Mouse (Mus musculus): ENCODE results near the gene Lrrc10b. TPM values are rescaled to one million over a fixed set of nuclear protein-coding genes. Genes with fewer than 3 reads are reported as not detected.

Lrrc10b gene
- polyA plus RNA-seq, 1 experiment, result not detected

DNA sequence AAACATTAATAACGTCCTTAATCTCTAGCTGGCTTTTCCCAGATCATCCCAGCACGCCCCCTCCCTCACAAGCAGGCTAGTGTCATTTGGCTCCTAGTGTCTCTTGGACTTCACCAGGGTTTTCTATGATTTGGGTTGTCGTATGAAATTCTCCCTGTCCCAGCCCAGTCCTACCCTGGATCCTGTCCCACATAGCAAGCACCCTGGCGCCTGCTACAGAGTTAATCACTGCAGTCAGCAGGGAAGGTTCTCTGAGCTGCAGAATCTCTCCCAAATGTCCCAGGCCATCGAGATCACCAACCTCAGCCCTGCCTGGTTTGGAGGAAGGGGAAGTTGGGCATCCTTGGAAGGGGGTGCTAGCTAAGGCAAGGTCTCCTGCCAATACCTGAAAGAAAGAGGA lies 41.8 kb downstream of the Lrrc10b start:
- TF ChIP-seq POLR2A (IDR thresholded peaks at IDR 0.05; ENCODE audit: borderline replicate concordance, low read depth, low read length) (no peak), CTCF (IDR thresholded peaks at IDR 0.05; ENCODE audit: low read depth, low read length) (no peak)
- H3K27ac ChIP-seq (ENCODE audit: insufficient read depth, low read depth, low read length), result no peak overlapping the region
- H3K4me1 ChIP-seq (ENCODE audit: control insufficient read depth, insufficient read depth, low read length), result no peaks in the 10 kb centered on the region
- H3K4me3 ChIP-seq (ENCODE audit: insufficient read depth, low read length), result no peak overlapping the region

DNA sequence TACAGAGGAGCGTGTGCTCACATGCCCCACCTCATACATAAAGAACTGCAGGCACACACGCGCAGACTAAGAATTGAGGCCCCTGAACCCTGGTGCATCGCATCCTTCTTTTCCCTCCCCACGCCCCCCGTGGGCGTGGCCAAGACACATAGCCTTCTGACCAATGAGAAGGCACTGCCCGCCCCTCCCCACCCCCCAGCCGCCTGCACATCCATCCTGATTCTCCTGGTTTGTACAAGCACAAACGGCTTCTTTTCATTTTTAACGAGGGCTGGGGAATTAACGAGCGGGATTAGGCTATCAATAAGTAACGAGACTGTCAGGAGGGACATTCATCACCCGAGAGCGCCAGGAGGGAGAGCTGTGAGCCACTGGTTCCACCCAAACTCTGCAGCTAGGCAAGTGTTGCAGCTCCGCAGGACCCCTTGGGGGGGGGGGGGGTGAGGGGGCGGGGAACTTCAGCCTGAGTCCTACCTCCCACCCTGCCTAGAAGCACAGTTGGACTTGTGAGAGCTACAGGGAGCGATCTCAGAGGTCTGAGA lies 43.5 kb downstream of the Lrrc10b start:
- H3K27ac ChIP-seq (ENCODE audit: insufficient read depth, low read depth, low read length), result no peak overlapping the region
- no peaks in the 10 kb centered on the region for H3K4me1 ChIP-seq (ENCODE audit: control insufficient read depth, insufficient read depth, low read length)
- H3K4me3 ChIP-seq (ENCODE audit: insufficient read depth, low read length), result no peak overlapping the region
- no peak for TF ChIP-seq POLR2A (IDR thresholded peaks at IDR 0.05; ENCODE audit: borderline replicate concordance, low read depth, low read length)
- TF ChIP-seq CTCF (IDR thresholded peaks at IDR 0.05; ENCODE audit: low read depth, low read length), result no peak

Other genes with a start within 250 kb of the Lrrc10b start
- 0.12 TPM in 1 of 2 replicates, not detected in the other for gene Myrf, start 216.7 kb downstream of the Lrrc10b start, polyA plus RNA-seq (2012; ENCODE audit: insufficient read depth, insufficient read length, missing spikeins)
- 2.8 and 3.2 TPM in 2 replicates for gene Dagla, start 152.6 kb downstream of the Lrrc10b start, polyA plus RNA-seq (2012; ENCODE audit: insufficient read depth, insufficient read length, missing spikeins)
- gene Syt7, start 68.4 kb downstream of the Lrrc10b start, polyA plus RNA-seq (2012; ENCODE audit: insufficient read depth, insufficient read length, missing spikeins), result not detected in 2 replicates
- gene Ppp1r32, start 25.5 kb upstream of the Lrrc10b start, polyA plus RNA-seq (2012; ENCODE audit: insufficient read depth, insufficient read length, missing spikeins), result 0.54 TPM in 1 of 2 replicates, not detected in the other
- 62.0 and 62.8 TPM in 2 replicates for gene Cpsf7, start 67.8 kb upstream of the Lrrc10b start, polyA plus RNA-seq (2012; ENCODE audit: insufficient read depth, insufficient read length, missing spikeins)
- 47.0 and 51.9 TPM in 2 replicates for gene Sdhaf2, start 68.7 kb upstream of the Lrrc10b start, polyA plus RNA-seq (2012; ENCODE audit: insufficient read depth, insufficient read length, missing spikeins)
- gene Tmem216, start 98.8 kb upstream of the Lrrc10b start, polyA plus RNA-seq (2012; ENCODE audit: insufficient read depth, insufficient read length, missing spikeins), result 6.6 and 7.8 TPM in 2 replicates
- 30.1 and 34.2 TPM in 2 replicates for gene Cyb561a3, start 119.7 kb upstream of the Lrrc10b start, polyA plus RNA-seq (2012; ENCODE audit: insufficient read depth, insufficient read length, missing spikeins)
- 8.4 and 10.6 TPM in 2 replicates for gene Tmem138, start 119.9 kb upstream of the Lrrc10b start, polyA plus RNA-seq (2012; ENCODE audit: insufficient read depth, insufficient read length, missing spikeins)
- 85.9 and 103 TPM in 2 replicates for gene Ddb1, start 147.9 kb upstream of the Lrrc10b start, polyA plus RNA-seq (2012; ENCODE audit: insufficient read depth, insufficient read length, missing spikeins)
- 4.9 and 7.1 TPM in 2 replicates for gene Tkfc, start 148.2 kb upstream of the Lrrc10b start, polyA plus RNA-seq (2012; ENCODE audit: insufficient read depth, insufficient read length, missing spikeins)
- gene Vwce, start 176.7 kb upstream of the Lrrc10b start, polyA plus RNA-seq (2012; ENCODE audit: insufficient read depth, insufficient read length, missing spikeins), result not detected in 2 replicates
- not detected in 2 replicates for gene Pga5, start 220.6 kb upstream of the Lrrc10b start, polyA plus RNA-seq (2012; ENCODE audit: insufficient read depth, insufficient read length, missing spikeins)
- 39.9 and 41.7 TPM in 2 replicates for gene Vps37c, start 231.3 kb upstream of the Lrrc10b start, polyA plus RNA-seq (2012; ENCODE audit: insufficient read depth, insufficient read length, missing spikeins)

Measured in bone marrow macrophage, adult 2 months (primary cell).